Mouse (Mus musculus): Measurements from ENCODE around the gene Pbx3. TPM values are rescaled to one million over a fixed set of nuclear protein-coding genes. Genes with fewer than 3 reads are reported as not detected.

The Pbx3 gene
- total RNA-seq, 2 experiments from 2014 or later, result 11.4 to 23.0 TPM

DNA sequence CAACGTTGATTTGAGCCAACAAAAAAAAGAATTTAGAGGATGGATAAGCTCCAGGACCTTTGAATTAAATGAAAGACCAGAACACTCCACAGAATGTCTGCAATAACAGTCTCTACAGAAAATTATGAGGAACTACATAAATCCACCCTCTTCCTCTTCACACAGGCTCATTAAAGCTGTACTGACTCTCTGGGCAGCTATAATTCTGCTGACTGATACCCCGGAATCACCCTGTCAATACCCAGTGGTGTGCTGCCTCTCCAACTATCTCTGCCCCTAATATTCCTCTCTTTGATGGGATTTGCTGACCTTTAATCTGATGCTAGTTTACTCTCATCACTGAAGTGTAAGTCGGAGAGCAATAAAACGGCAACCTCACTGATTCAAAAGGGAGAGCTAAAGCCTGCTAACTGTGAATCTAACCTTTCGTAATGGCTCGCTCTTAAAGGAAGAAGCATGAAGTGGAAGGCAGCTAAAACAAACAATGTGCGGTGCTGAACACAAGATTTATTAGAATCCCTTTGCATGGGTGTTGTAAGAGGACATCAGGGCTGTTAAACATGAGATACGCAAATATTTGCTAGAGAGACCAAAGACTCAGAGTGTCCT, 137.4 kb downstream of the Pbx3 start:
- intact Hi-C loops (cut with DNase I), result no loop called here
- no peak for DNase-seq (ENCODE audit: low spot score in 2 of 2)

GRCm38 (mm10) chr2:34234274-34234673, 138.7 kb downstream of the Pbx3 start:
- DNase-seq (ENCODE audit: low spot score in 2 of 2), result no peak
- intact Hi-C loops (cut with DNase I), result no loop called here

- DNase-seq (ENCODE audit: low spot score in 2 of 2), result no peak
- intact Hi-C loops (cut with DNase I), result no loop called here
Observed at GRCm38 (mm10) chr2:34233271-34233670, 139.7 kb downstream of the Pbx3 start.

GRCm38 (mm10) chr2:34227688-34228087, 145.3 kb downstream of the Pbx3 start:
- no peak for DNase-seq (ENCODE audit: low spot score in 2 of 2)
- intact Hi-C loops (cut with DNase I), result no loop called here

DNA sequence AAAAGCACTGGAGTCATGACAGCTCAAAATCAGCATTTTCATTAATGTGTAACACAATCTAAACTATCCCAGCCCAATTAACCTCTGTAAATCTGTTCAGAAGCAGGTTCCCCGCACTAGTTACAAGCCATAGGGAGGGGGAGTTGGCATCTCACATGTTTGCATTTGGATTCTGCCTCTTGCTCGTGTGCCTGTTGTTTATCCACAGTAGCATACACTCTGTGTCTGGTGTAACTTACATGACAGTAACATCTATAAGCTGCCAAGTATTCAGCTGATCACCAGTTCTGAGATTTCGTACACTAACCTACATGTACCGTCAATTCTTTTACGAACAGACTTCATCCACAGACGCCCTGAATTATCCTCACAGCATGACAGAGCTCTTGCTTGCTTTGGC, 147.5 kb downstream of the Pbx3 start:
- no peak for DNase-seq (ENCODE audit: low spot score in 2 of 2)
- intact Hi-C loops (cut with DNase I), result no loop called here

DNA sequence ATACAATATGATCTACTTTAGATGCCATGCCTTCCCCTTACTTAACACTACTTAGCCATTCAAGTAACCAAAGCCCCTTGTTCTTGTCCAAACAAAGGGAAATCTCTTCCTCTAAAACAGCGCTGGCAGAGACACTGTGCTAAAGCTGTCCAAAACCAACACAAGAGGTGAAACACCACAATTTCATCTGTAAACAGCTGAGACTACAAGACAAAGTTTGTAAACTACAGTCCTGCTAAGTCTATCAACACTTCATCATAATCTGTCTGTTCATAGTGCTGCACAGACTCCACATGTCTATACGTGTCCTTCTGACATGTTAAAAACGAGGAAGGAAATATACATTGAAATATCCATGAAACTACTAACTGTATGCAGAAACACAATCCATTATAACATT, 151.5 kb downstream of the Pbx3 start:
- intact Hi-C loops (cut with DNase I), result no loop called here
- no peak for DNase-seq (ENCODE audit: low spot score in 2 of 2)

DNA sequence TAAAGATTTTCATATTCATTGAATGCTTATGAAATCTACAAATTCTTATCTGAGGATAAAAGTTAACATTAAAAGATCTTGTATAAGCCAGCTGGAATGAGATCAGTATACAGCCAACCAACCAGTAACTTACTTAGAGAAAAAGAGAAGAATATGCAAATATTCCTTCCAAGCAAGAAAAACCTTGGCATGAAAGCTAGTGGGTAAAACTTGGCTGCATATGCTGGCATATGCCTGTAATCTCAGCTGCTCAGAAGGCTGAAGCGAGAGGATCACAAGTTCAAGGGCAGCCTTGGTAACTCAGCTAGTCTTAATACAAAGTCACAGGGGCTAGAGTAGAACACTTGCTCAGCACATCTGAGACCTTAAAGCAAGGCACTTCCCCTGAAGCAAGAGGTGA, 153.8 kb downstream of the Pbx3 start:
- intact Hi-C loops (cut with DNase I), result no loop called here
- no peak for DNase-seq (ENCODE audit: low spot score in 2 of 2)

- intact Hi-C loops (cut with DNase I), result no loop called here
- no peak for DNase-seq (ENCODE audit: low spot score in 2 of 2)
Observed at GRCm38 (mm10) chr2:34217596-34217995, 155.3 kb downstream of the Pbx3 start.

DNA sequence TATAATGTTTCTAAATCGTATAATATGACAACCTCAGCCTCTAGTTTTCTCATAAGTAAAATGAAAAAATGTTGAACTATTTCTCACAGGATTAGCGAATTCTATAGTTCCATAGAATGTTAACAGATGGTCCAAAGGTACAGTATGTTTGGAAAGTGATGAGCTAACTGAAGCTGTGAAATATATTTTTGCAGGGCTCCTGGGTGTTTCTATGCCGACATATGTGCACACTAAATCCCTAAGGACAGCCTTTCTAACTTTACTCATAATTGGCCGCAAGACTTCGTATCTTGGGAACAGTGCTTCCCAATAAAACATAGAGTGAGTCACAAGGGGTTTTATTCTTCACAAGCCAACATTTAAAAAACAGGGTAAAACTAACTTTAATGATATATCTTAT, 157.4 kb downstream of the Pbx3 start:
- intact Hi-C loops (cut with DNase I), result loop anchor here (1.0 kb wide), 1 partner anchor 76 kb away; no protein-coding TSS in a partner anchor
- DNase-seq (ENCODE audit: low spot score in 2 of 2), result peak in 1 of 2 experiments; percentile 82

GRCm38 (mm10) chr2:34212418-34212817, 160.5 kb downstream of the Pbx3 start:
- intact Hi-C loops (cut with DNase I), result no loop called here
- DNase-seq (ENCODE audit: low spot score in 2 of 2), result peak; percentile 52 to 85

DNA sequence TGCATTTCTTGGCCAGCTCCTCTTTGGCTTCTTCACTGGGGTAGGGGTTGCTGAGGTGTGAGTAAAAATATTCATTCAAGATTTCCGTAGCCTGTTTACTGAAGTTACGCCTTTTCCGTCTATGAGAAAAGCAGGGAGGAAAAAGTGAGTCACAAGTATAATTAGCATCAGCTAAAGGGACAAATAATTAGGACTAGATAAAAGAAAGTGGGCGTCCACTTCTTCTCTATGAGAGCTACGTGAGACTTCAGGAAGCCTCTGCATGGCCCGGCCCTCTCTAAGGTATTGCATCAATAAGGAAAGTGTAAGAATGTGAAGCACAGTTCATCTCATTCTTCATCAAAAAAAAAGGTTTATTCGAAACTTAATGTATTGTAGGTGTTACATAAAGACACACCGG, 168.1 kb downstream of the Pbx3 start:
- intact Hi-C loops (cut with DNase I), result no loop called here
- DNase-seq (ENCODE audit: low spot score in 2 of 2), result no peak

- intact Hi-C loops (cut with DNase I), result no loop called here
- DNase-seq (ENCODE audit: low spot score in 2 of 2), result no peak
Observed at GRCm38 (mm10) chr2:34204325-34204724, 168.6 kb downstream of the Pbx3 start.

DNA sequence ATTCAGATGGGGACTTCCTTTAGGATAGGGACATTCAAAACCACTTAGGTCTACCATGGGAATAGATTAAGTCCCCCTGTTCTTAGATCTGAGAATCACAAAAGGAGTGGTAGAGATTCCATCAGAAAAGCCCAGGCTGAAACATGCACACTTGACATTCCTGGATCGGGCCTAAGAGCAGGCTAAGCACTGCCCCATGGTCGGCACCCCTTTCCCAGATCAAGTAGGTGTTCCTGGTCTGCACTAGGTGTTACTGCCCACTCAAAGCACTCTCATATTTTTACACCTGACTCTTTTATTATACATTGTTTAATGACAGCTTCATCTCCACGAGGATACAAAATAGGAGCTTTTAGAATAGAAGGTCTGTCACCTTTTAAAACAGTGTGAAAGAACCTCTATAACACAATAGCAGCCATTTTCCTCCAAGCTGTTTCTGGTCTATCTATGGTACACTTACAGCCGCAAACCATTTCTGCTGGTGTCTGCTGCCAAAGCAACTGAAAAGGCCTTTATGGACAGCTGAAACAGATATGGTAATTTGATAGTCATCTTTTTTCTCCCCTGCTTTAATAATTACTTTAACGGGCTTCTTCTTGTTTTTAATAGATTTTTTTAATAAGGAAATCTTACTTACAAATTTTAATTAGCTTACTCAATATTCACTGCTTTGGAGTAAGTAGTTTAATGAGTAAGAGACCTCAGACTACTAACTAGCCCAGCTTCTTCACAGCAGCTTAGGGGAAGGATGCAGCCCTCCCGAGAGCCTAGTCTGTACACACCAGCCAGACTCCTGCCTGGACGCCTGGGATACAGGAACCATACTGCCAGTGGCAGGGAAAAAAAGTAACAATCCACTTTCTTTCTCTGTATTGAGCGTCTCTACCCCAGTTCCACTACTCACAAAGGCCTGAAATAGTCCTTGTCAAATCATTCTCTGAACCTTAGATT, 178.8 kb downstream of the Pbx3 start:
- no peak for DNase-seq (ENCODE audit: low spot score in 2 of 2)
- intact Hi-C loops (cut with DNase I), result no loop called here

- intact Hi-C loops (cut with DNase I), result no loop called here
- DNase-seq (ENCODE audit: low spot score in 2 of 2), result peak; percentile 14 to 51
Observed at GRCm38 (mm10) chr2:34193276-34193675, 179.7 kb downstream of the Pbx3 start.

- intact Hi-C loops (cut with DNase I), result no loop called here
- no peak for DNase-seq (ENCODE audit: low spot score in 2 of 2)
Observed at GRCm38 (mm10) chr2:34187366-34187765, 185.6 kb downstream of the Pbx3 start.

- DNase-seq (ENCODE audit: low spot score in 2 of 2), result no peak
- intact Hi-C loops (cut with DNase I), result no loop called here
Observed at GRCm38 (mm10) chr2:34181600-34181999, 191.3 kb downstream of the Pbx3 start.

- intact Hi-C loops (cut with DNase I), result no loop called here
- DNase-seq (ENCODE audit: low spot score in 2 of 2), result no peak
Observed at GRCm38 (mm10) chr2:34179299-34179698, 193.6 kb downstream of the Pbx3 start.

- no peak for DNase-seq (ENCODE audit: low spot score in 2 of 2)
- intact Hi-C loops (cut with DNase I), result no loop called here
Observed at GRCm38 (mm10) chr2:34178653-34179052, 194.3 kb downstream of the Pbx3 start.

DNA sequence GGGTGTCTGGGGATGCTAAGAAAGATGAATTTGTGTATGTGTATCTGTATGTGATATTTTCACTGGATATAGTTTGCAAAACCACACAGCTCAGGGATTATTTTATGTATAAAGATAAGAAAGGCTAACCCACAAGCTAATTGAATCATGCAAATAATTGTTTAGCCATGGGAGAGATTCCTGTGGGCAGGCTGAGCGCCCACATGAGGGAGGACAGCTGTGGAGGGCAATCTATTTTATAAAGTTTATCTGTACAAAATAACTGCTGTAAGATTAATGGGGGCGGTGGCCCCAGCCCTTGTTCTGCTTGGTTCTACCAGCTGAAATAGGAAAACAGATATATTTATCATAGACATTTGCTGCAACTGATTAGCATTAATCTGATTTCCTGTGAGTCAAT, 202.5 kb downstream of the Pbx3 start:
- intact Hi-C loops (cut with DNase I), result no loop called here
- no peak for DNase-seq (ENCODE audit: low spot score in 2 of 2)

DNA sequence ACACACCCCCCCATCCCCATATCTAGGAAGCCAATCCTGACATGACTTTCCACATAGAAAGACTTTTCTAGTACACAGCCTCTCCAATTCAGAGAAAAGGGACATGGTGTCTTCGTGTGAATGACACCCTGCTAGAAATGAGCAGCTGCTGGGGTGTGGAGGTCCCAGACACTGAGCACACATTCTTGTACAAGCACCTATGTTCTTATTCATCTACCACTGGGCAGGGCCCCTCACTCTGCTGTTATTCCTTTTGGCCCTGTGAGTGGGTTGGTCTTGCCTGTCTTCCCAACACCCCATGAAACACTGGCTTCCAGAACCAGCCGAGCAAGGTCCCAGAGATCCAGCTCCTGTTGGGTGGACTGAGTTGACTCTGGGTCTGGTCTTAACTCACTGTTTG, 203.3 kb downstream of the Pbx3 start:
- intact Hi-C loops (cut with DNase I), result no loop called here

GRCm38 (mm10) chr2:34168191-34168590, 204.8 kb downstream of the Pbx3 start:
- intact Hi-C loops (cut with DNase I), result no loop called here
- DNase-seq (ENCODE audit: low spot score in 2 of 2), result no peak

More for the DNA sequence above, 203.3 kb downstream of the Pbx3 start:
- DNase-seq (ENCODE audit: low spot score in 2 of 2), result no peak

Measured in left cerebral cortex, postnatal 25 days (tissue).